Mouse (Mus musculus) intestine, embryonic 14.5 days (tissue): ENCODE results near the gene Ehmt2. TPM values are rescaled to one million over a fixed set of nuclear protein-coding genes. Genes with fewer than 3 reads are reported as not detected.

ENCODE experiments used
- ATAC-seq: fragments of 200-750 bp; cut with Nextera tagmentation; replicated peaks from 2 replicates; pipeline ENCODE4 v1.8.0; 2017; ENCODE audit warnings: low read depth, moderate number of reproducible peaks, moderate TSS enrichment, moderate library complexity; ENCODE audit not compliant: low FRiP score, low TSS enrichment
- DNase-seq: peaks from one replicate; pipeline ENCODE4 v3.0.0-alpha.2; 2018; ENCODE audit warnings: low spot score
- H3K27ac ChIP-seq: fragments of 300-500 bp; sonication (generic); 2 replicates; pipeline ENCODE4 v1.5.1; 2014; ENCODE audit warnings: low read depth, mild to moderate bottlenecking, control low read depth
- H3K27me3 ChIP-seq: fragments of 300-500 bp; sonication (generic); replicated peaks from 2 replicates; pipeline ENCODE4 v1.6.1; 2014; ENCODE audit warnings: low read length, control low read depth; ENCODE audit not compliant: control insufficient read depth, insufficient read depth
- H3K36me3 ChIP-seq: fragments of 300-500 bp; sonication (generic); 2 replicates; pipeline ENCODE4 v1.6.1; 2014; ENCODE audit warnings: low read length, control low read depth; ENCODE audit not compliant: control insufficient read depth, insufficient read depth
- H3K4me1 ChIP-seq: fragments of 300-500 bp; sonication (generic); replicated peaks from 2 replicates; pipeline ENCODE4 v1.6.1; 2014; ENCODE audit warnings: low read length, control low read depth, mixed read lengths; ENCODE audit not compliant: control insufficient read depth, insufficient read depth
- H3K4me2 ChIP-seq: fragments of 300-500 bp; sonication (generic); 2 replicates; pipeline ENCODE4 v1.6.1; 2014; ENCODE audit warnings: low read length
- H3K4me3 ChIP-seq: fragments of 300-500 bp; sonication (generic); 2 replicates; pipeline ENCODE4 v1.5.1; 2014; ENCODE audit warnings: low read depth, low read length, control low read depth, mixed read lengths
- H3K9ac ChIP-seq: fragments of 300-500 bp; sonication (generic); 2 replicates; pipeline ENCODE4 v1.6.1; 2014; ENCODE audit warnings: mild to moderate bottlenecking, low read length
- H3K9me3 ChIP-seq: fragments of 300-500 bp; sonication (generic); 2 replicates; pipeline ENCODE4 v1.6.1; 2016; ENCODE audit warnings: low read length, control low read depth; ENCODE audit not compliant: control insufficient read depth
- WGBS: fragments of 180-500 bp; shearing (Covaris S2); extraction: QIAGEN DNeasy Blood & Tissue Kit; methylation state at CpG from one replicate; pipeline ENCODE4 v1.1.7; 2014; 5-methylcytosine and 5-hydroxymethylcytosine counted together
- polyA plus RNA-seq: library from polyadenylated mRNA; unstranded; fragments of >200 nt; fragmentation: Nextera tagmentation; extraction: Ambion mirVana; gene quantifications from 2 replicates; pipeline ENCODE4 v1.2.1, GENCODE M21; 2014

Gene Ehmt2
- polyA plus RNA-seq, 1 experiment from 2014 or later, result 73.4 TPM

GRCm38 (mm10) chr17:34902895-34903294 is 4.6 kb downstream of the Ehmt2 start:
- H3K9me3 ChIP-seq, result no peaks in the 10 kb centered on the region
- ATAC-seq (no peak), DNase-seq (no peak)
- H3K4me3 ChIP-seq, result no peak overlapping the region
- 80% methylated on average over 9 of the region's 9 CpGs for WGBS
- no peaks in the 10 kb centered on the region for H3K27me3 ChIP-seq
- peaks cover 67% of the 10 kb centered on the region for H3K36me3 ChIP-seq
- no peak overlapping the region for H3K9ac ChIP-seq
- H3K4me2 ChIP-seq, result no peak overlapping the region
- H3K27ac ChIP-seq, result no peak overlapping the region
- H3K4me1 ChIP-seq, result peaks cover 7% of the 10 kb centered on the region

GRCm38 (mm10) chr17:34910982-34911381 is 12.7 kb downstream of the Ehmt2 start:
- H3K27ac ChIP-seq, result no peak overlapping the region
- H3K4me2 ChIP-seq, result no peak overlapping the region
- ATAC-seq, result no peak; the same call in 1 of the 2 replicates
- no peaks in the 10 kb centered on the region for H3K9me3 ChIP-seq
- peaks cover 81% of the 10 kb centered on the region for H3K36me3 ChIP-seq
- H3K4me3 ChIP-seq, result no peak overlapping the region
- H3K9ac ChIP-seq, result no peak overlapping the region
- WGBS, result 78% methylated on average over 10 of the region's 10 CpGs
- no peaks in the 10 kb centered on the region; the same call in 1 of the 2 replicates for H3K4me1 ChIP-seq
- H3K27me3 ChIP-seq, result no peaks in the 10 kb centered on the region
- no peak for DNase-seq

GRCm38 (mm10) chr17:34911945-34912351 is 13.7 kb downstream of the Ehmt2 start:
- H3K9ac ChIP-seq, result no peak overlapping the region
- no peak overlapping the region for H3K4me2 ChIP-seq
- peaks cover 72% of the 10 kb centered on the region for H3K36me3 ChIP-seq
- H3K4me1 ChIP-seq, result no peaks in the 10 kb centered on the region; the same call in 1 of the 2 replicates
- H3K27me3 ChIP-seq, result no peaks in the 10 kb centered on the region
- DNase-seq, result peak; percentile 95
- peak; percentile 38 for ATAC-seq
- no peak overlapping the region for H3K27ac ChIP-seq
- H3K9me3 ChIP-seq, result no peaks in the 10 kb centered on the region
- 46% methylated on average over 5 of the region's 5 CpGs for WGBS
- no peak overlapping the region for H3K4me3 ChIP-seq

GRCm38 (mm10) chr17:34913930-34914665 is 15.8 kb downstream of the Ehmt2 start, which contains the start of gene Slc44a4:
TSS of gene Slc44a4 (plus strand) at chr17:34914466.
- ATAC-seq (no peak; the same call in 1 of the 2 replicates), DNase-seq (peak; percentile 71)
- Histone ChIP-seq H3K27me3 (no peaks in the 10 kb centered on the region), H3K27ac (peak within 1 kb of the TSS; percentile 43), H3K9me3 (no peaks in the 10 kb centered on the region), H3K4me1 (no peaks in the 10 kb centered on the region; the same call in 1 of the 2 replicates), H3K36me3 (peaks cover 50% of the 10 kb centered on the region), H3K4me2 (peak within 1 kb of the TSS; percentile 38), H3K4me3 (peak within 1 kb of the TSS; percentile 11), H3K9ac (peak within 1 kb of the TSS; percentile 25; the same call in 1 of the 2 replicates)
- 29% methylated on average over 18 of the region's 18 CpGs for WGBS

- peaks cover 37% of the 10 kb centered on the region for H3K36me3 ChIP-seq
- no peak overlapping the region for H3K27ac ChIP-seq
- H3K4me1 ChIP-seq, result no peaks in the 10 kb centered on the region; the same call in 1 of the 2 replicates
- ATAC-seq (peak; percentile 53; the same call in 1 of the 2 replicates), DNase-seq (peak; percentile 75)
- no peak overlapping the region for H3K9ac ChIP-seq
- H3K4me3 ChIP-seq, result no peak overlapping the region
- WGBS, result 19% methylated on average over 11 of the region's 11 CpGs
- no peaks in the 10 kb centered on the region for H3K27me3 ChIP-seq
- H3K4me2 ChIP-seq, result peak overlapping the region; percentile 38; the same call in 1 of the 2 replicates
- H3K9me3 ChIP-seq, result no peaks in the 10 kb centered on the region
Measured at GRCm38 (mm10) chr17:34915410-34915831, 17.2 kb downstream of the Ehmt2 start.

- ATAC-seq, result no peak
- Histone ChIP-seq H3K4me2 (no peak overlapping the region), H3K4me3 (no peak overlapping the region), H3K9me3 (no peaks in the 10 kb centered on the region), H3K27me3 (no peaks in the 10 kb centered on the region), H3K4me1 (no peaks in the 10 kb centered on the region), H3K9ac (no peak overlapping the region), H3K36me3 (peaks cover 28% of the 10 kb centered on the region), H3K27ac (no peak overlapping the region)
- 89% methylated on average over 5 of the region's 5 CpGs for WGBS
- no peak for DNase-seq
Measured at GRCm38 (mm10) chr17:34916316-34916715, 18.0 kb downstream of the Ehmt2 start.

- Histone ChIP-seq H3K9ac (no peak overlapping the region), H3K9me3 (no peaks in the 10 kb centered on the region), H3K4me2 (no peak overlapping the region), H3K36me3 (peaks cover 19% of the 10 kb centered on the region), H3K27me3 (no peaks in the 10 kb centered on the region), H3K4me1 (no peaks in the 10 kb centered on the region), H3K27ac (no peak overlapping the region), H3K4me3 (no peak overlapping the region)
- DNase-seq (no peak), ATAC-seq (no peak)
- WGBS, result 76% methylated on average over 9 of the region's 9 CpGs
Measured at GRCm38 (mm10) chr17:34917188-34917587, 18.9 kb downstream of the Ehmt2 start.

GRCm38 (mm10) chr17:34922939-34923338 is 24.7 kb downstream of the Ehmt2 start:
- no peak overlapping the region for H3K27ac ChIP-seq
- H3K36me3 ChIP-seq, result no peaks in the 10 kb centered on the region
- no peaks in the 10 kb centered on the region for H3K27me3 ChIP-seq
- H3K9ac ChIP-seq, result no peak overlapping the region
- no peaks in the 10 kb centered on the region for H3K4me1 ChIP-seq
- H3K4me2 ChIP-seq, result no peak overlapping the region
- H3K9me3 ChIP-seq, result no peaks in the 10 kb centered on the region
- DNase-seq (no peak), ATAC-seq (no peak)
- H3K4me3 ChIP-seq, result no peak overlapping the region
- WGBS, result 53% methylated on average over 6 of the region's 6 CpGs

GRCm38 (mm10) chr17:34924258-34924657 is 26.0 kb downstream of the Ehmt2 start:
- Histone ChIP-seq H3K9ac (no peak overlapping the region), H3K4me1 (no peaks in the 10 kb centered on the region), H3K36me3 (no peaks in the 10 kb centered on the region), H3K27me3 (no peaks in the 10 kb centered on the region), H3K4me2 (no peak overlapping the region), H3K27ac (no peak overlapping the region), H3K9me3 (no peaks in the 10 kb centered on the region), H3K4me3 (no peak overlapping the region)
- 73% methylated on average over 5 of the region's 5 CpGs for WGBS
- no peak for DNase-seq
- no peak for ATAC-seq
